Mouse (Mus musculus): ENCODE measurements around the gene Slc38a11. TPM values are rescaled to one million over a fixed set of nuclear protein-coding genes. Genes with fewer than 3 reads are reported as not detected.

Gene Slc38a11
- total RNA-seq, 2 experiments from 2014 or later, result 2.6 to 3.5 TPM

GRCm38 (mm10) chr2:65331321-65331720, 32.5 kb downstream of the Slc38a11 start:
- DNase-seq (ENCODE audit: low spot score in 2 of 2), result peak; percentile 32 to 45

GRCm38 (mm10) chr2:65321998-65322754, 41.7 kb downstream of the Slc38a11 start:
- no peak for DNase-seq (ENCODE audit: low spot score in 2 of 2)

- DNase-seq (ENCODE audit: low spot score in 2 of 2), result no peak
Observed at GRCm38 (mm10) chr2:65320975-65321374, 42.9 kb downstream of the Slc38a11 start.

GRCm38 (mm10) chr2:65316721-65317120, 47.1 kb downstream of the Slc38a11 start:
- no peak for DNase-seq (ENCODE audit: low spot score in 2 of 2)

GRCm38 (mm10) chr2:65311250-65311649, 52.6 kb downstream of the Slc38a11 start:
- DNase-seq (ENCODE audit: low spot score in 2 of 2), result no peak

GRCm38 (mm10) chr2:65296541-65296940, 67.3 kb downstream of the Slc38a11 start:
- DNase-seq (ENCODE audit: low spot score in 2 of 2), result no peak

GRCm38 (mm10) chr2:65294092-65294491, 69.7 kb downstream of the Slc38a11 start:
- DNase-seq (ENCODE audit: low spot score in 2 of 2), result no peak

GRCm38 (mm10) chr2:65293411-65293810, 70.4 kb downstream of the Slc38a11 start:
- no peak for DNase-seq (ENCODE audit: low spot score in 2 of 2)

- no peak for DNase-seq (ENCODE audit: low spot score in 2 of 2)
Observed at GRCm38 (mm10) chr2:65289721-65290120, 74.1 kb downstream of the Slc38a11 start.

- no peak for DNase-seq (ENCODE audit: low spot score in 2 of 2)
Observed at GRCm38 (mm10) chr2:65288696-65289095, 75.1 kb downstream of the Slc38a11 start.

GRCm38 (mm10) chr2:65285380-65285779, 78.5 kb downstream of the Slc38a11 start:
- DNase-seq (ENCODE audit: low spot score in 2 of 2), result peak in 1 of 2 experiments; percentile 20

- DNase-seq (ENCODE audit: low spot score in 2 of 2), result no peak
Observed at GRCm38 (mm10) chr2:65282979-65283378, 80.9 kb downstream of the Slc38a11 start.

- DNase-seq (ENCODE audit: low spot score in 2 of 2), result no peak
Observed at GRCm38 (mm10) chr2:65279029-65279690, 84.7 kb downstream of the Slc38a11 start.

- no peak for DNase-seq (ENCODE audit: low spot score in 2 of 2)
Observed at GRCm38 (mm10) chr2:65275443-65276061, 88.3 kb downstream of the Slc38a11 start.

- DNase-seq (ENCODE audit: low spot score in 2 of 2), result no peak
Observed at GRCm38 (mm10) chr2:65273910-65274309, 89.9 kb downstream of the Slc38a11 start.

- no peak for DNase-seq (ENCODE audit: low spot score in 2 of 2)
Observed at GRCm38 (mm10) chr2:65268731-65269130, 95.1 kb downstream of the Slc38a11 start.

- DNase-seq (ENCODE audit: low spot score in 2 of 2), result no peak
Observed at GRCm38 (mm10) chr2:65267834-65268233, 96.0 kb downstream of the Slc38a11 start.

GRCm38 (mm10) chr2:65266576-65267299, 97.1 kb downstream of the Slc38a11 start:
- DNase-seq (ENCODE audit: low spot score in 2 of 2), result no peak

Data from layer of hippocampus, postnatal 10 days (tissue).